Mouse (Mus musculus) embryonic facial prominence, embryonic 14.5 days (tissue): ENCODE data around the gene Meis2. TPM values are rescaled to one million over a fixed set of nuclear protein-coding genes. Genes with fewer than 3 reads are reported as not detected.

ENCODE experiments used
- ATAC-seq: fragments of 200-750 bp; cut with Nextera tagmentation; 2 replicates; pipeline ENCODE4 v1.8.0; 2017; ENCODE audit warnings: low read depth, moderate number of reproducible peaks, moderate TSS enrichment
- DNase-seq: peaks from one replicate; pipeline ENCODE4 v3.0.0-alpha.2; 2015; ENCODE audit warnings: low spot score
- H3K27ac ChIP-seq: fragments of 300-500 bp; sonication (generic); replicated peaks from 2 replicates; pipeline ENCODE4 v1.5.1; 2014; ENCODE audit warnings: low read depth, mild to moderate bottlenecking, low read length, moderate library complexity
- H3K27me3 ChIP-seq: fragments of 300-500 bp; sonication (generic); replicated peaks from 2 replicates; pipeline ENCODE4 v1.6.1; 2014; ENCODE audit warnings: low read length; ENCODE audit not compliant: control insufficient read depth, insufficient read depth
- H3K36me3 ChIP-seq: fragments of 300-500 bp; sonication (generic); 2 replicates; pipeline ENCODE4 v1.6.1; 2014; ENCODE audit warnings: low read length, mixed read lengths; ENCODE audit not compliant: control insufficient read depth, insufficient read depth
- H3K4me1 ChIP-seq: fragments of 300-500 bp; sonication (generic); 2 replicates; pipeline ENCODE4 v1.6.1; 2014; ENCODE audit warnings: antibody characterized with exemption, low read length; ENCODE audit not compliant: control insufficient read depth, insufficient read depth
- H3K4me2 ChIP-seq: fragments of 300-500 bp; sonication (generic); 2 replicates; pipeline ENCODE4 v1.6.1; 2014; ENCODE audit warnings: low read depth, mild to moderate bottlenecking, low read length, moderate library complexity, mixed read lengths
- H3K4me3 ChIP-seq: fragments of 300-500 bp; sonication (generic); 2 replicates; pipeline ENCODE4 v1.5.1; 2014; ENCODE audit warnings: low read depth, mild to moderate bottlenecking, low read length
- H3K9ac ChIP-seq: fragments of 300-500 bp; sonication (generic); 2 replicates; pipeline ENCODE4 v1.6.1; 2014; ENCODE audit warnings: low read depth, mild to moderate bottlenecking, low read length, moderate library complexity, mixed read lengths
- H3K9me3 ChIP-seq: fragments of 300-500 bp; sonication (generic); 2 replicates; pipeline ENCODE4 v1.6.1; 2016; ENCODE audit warnings: low read length; ENCODE audit not compliant: control insufficient read depth
- WGBS: fragments of 180-500 bp; shearing (Covaris S2); extraction: QIAGEN DNeasy Blood & Tissue Kit; methylation state at CpG from one replicate; pipeline ENCODE4 v1.1.7; 2014; 5-methylcytosine and 5-hydroxymethylcytosine counted together
- polyA plus RNA-seq: library from polyadenylated mRNA; unstranded; fragments of >200 nt; fragmentation: Nextera tagmentation; extraction: Ambion mirVana; gene quantifications from 2 replicates; pipeline ENCODE4 v1.2.1, GENCODE M21; 2014

The Meis2 gene
- polyA plus RNA-seq, 1 experiment from 2014 or later, result 30.4 TPM

- Histone ChIP-seq H3K9ac (0 out of 2 replicates have a peak overlapping the region, but pooled peaks have one; percentile 30), H3K36me3 (peaks cover 6% of the 10 kb centered on the region; the same call in 1 of the 2 replicates), H3K4me2 (peak overlapping the region; percentile 52), H3K27ac (peak overlapping the region; percentile 16), H3K9me3 (no peaks in the 10 kb centered on the region), H3K4me1 (peaks cover 17% of the 10 kb centered on the region), H3K27me3 (peaks cover 55% of the 10 kb centered on the region), H3K4me3 (peak overlapping the region; percentile 8)
- ATAC-seq (no peak), DNase-seq (no peak)
- 7% methylated on average over 15 of the region's 15 CpGs for WGBS
These were observed 205.5 kb downstream of the Meis2 start for GRCm38 (mm10) chr2:115860141-115860480.

DNA sequence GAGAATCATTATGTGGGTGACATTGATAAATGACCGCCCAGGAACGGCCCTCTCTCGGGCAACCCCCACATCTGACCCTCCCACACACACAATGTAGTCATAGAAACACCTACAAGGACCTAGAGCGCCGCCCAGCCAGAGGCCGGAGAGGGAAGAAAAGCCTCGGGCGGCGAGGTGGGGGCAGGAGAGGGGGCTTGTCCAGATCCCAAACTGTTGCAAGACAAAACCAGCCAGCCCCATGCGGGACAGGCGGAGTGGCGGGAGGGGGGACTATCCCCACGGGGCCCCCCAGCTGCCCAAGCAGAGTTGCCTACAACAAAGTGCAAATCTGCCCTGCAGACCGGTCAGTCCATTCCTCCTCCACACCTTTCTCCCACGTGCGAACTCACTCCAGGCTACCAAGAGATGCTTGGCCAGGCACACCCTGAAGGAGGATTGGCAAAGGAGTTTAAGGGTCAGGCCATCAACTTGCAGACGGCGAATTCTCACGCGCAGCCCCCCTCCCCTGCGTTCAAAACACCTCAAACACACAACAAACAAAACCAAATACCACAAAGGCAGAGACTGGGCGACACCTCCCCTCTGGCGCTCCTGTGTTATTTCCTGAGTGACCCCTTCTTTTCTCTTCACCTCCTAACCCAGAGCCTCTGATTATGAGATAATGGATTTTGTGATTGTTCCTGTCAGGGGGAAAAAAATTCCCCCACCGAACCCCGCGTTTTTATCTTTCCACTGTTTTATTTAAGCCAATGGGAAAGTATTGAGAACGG, 206.1 kb downstream of the Meis2 start:
- Histone ChIP-seq H3K36me3 (peaks cover 6% of the 10 kb centered on the region; the same call in 1 of the 2 replicates), H3K27ac (no peak overlapping the region; the same call in 1 of the 2 replicates), H3K4me2 (peak overlapping the region; percentile 52), H3K4me3 (peak overlapping the region; percentile 8), H3K9me3 (no peaks in the 10 kb centered on the region), H3K9ac (peak overlapping the region; percentile 30; the same call in 1 of the 2 replicates), H3K27me3 (peaks cover 61% of the 10 kb centered on the region), H3K4me1 (peaks cover 21% of the 10 kb centered on the region)
- DNase-seq, result no peak
- 3% methylated on average over 27 of the region's 27 CpGs for WGBS
- ATAC-seq, result peak; percentile 14; the same call in 1 of the 2 replicates

GRCm38 (mm10) chr2:115858927-115859326, 206.7 kb downstream of the Meis2 start:
- Histone ChIP-seq H3K9me3 (no peaks in the 10 kb centered on the region), H3K4me3 (peak overlapping the region; percentile 8; the same call in 1 of the 2 replicates), H3K4me2 (peak overlapping the region; percentile 52), H3K9ac (no peak overlapping the region), H3K36me3 (peaks cover 2% of the 10 kb centered on the region; the same call in 1 of the 2 replicates), H3K27ac (no peak overlapping the region; the same call in 1 of the 2 replicates), H3K4me1 (peaks cover 21% of the 10 kb centered on the region), H3K27me3 (peaks cover 67% of the 10 kb centered on the region)
- DNase-seq, result no peak
- ATAC-seq, result no peak
- 5% methylated on average over 10 of the region's 10 CpGs for WGBS

DNA sequence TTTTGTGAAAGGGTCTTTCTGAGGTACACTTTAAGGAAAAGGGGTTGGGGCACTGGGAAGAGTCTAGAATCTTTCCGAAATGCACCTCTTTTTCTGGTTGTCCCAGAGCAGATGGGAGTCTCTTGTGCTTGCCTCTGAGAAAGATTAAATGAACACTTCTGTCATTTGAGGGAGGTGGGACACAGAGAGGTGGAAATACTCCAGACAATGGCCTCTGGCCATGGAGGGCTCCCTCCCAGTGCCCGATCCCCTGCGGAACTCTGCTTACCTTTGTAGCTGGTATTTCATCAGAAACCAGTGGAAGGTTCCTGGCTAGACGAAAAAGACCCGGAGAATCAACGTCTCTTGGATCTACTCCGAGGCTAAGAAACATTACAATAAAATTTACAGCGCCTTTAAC, 207.4 kb downstream of the Meis2 start:
- DNase-seq (no peak), ATAC-seq (no peak)
- Histone ChIP-seq H3K36me3 (no peaks in the 10 kb centered on the region), H3K4me2 (peak overlapping the region; percentile 52; the same call in 1 of the 2 replicates), H3K27ac (0 out of 2 replicates have a peak overlapping the region, but pooled peaks have one; percentile 39), H3K9me3 (no peaks in the 10 kb centered on the region), H3K4me1 (peaks cover 21% of the 10 kb centered on the region), H3K4me3 (no peak overlapping the region), H3K27me3 (peaks cover 69% of the 10 kb centered on the region), H3K9ac (no peak overlapping the region)
- 14% methylated on average over 8 of the region's 8 CpGs for WGBS

GRCm38 (mm10) chr2:115857123-115858080, 208.2 kb downstream of the Meis2 start:
- DNase-seq (no peak), ATAC-seq (no peak; the same call in 1 of the 2 replicates)
- Histone ChIP-seq H3K36me3 (no peaks in the 10 kb centered on the region), H3K27me3 (peaks cover 78% of the 10 kb centered on the region), H3K4me1 (peaks cover 27% of the 10 kb centered on the region), H3K4me2 (peak overlapping the region; percentile 56), H3K9ac (peak overlapping the region; percentile 20; the same call in 1 of the 2 replicates), H3K9me3 (no peaks in the 10 kb centered on the region), H3K27ac (0 out of 2 replicates have a peak overlapping the region, but pooled peaks have one; percentile 39), H3K4me3 (no peak overlapping the region)
- 15% methylated on average over 11 of the region's 11 CpGs for WGBS

DNA sequence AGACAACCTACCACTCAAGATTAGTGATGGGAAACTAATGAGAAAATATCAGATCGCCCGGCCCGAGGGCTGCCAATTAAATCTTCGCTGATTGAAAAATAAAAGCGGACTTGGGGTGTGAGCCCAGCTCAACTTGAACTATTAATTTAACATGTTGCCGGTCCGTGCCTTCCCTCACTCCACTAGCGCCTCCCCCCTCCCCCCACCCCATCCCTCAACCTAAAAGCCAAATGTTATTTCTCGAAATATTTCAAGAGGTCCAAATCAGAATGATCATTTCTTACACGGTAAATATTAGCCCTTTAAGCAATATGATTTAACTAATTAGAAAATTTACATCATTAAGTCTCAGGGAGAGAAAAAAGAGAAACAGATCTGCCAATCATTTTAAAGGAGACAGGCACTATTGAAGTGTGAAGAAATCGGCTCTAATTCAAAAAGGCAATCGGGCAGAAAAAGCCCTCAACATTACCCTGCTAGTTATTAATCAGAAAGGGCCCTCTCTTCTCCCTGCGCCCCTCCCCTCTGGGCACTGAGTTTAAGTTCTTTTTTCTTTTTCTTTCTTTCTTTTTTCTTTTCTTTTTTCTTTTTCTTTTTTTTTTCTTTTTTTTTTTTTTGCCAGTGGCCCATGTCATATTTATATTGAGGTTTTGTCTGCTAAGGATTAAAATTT, 209.1 kb downstream of the Meis2 start:
- WGBS, result 4% methylated on average over 13 of the region's 13 CpGs
- Histone ChIP-seq H3K36me3 (no peaks in the 10 kb centered on the region), H3K4me1 (peaks cover 28% of the 10 kb centered on the region), H3K9ac (peak overlapping the region; percentile 34; the same call in 1 of the 2 replicates), H3K4me3 (peak overlapping the region; percentile 28), H3K4me2 (peak overlapping the region; percentile 56), H3K27me3 (peaks cover 78% of the 10 kb centered on the region), H3K9me3 (no peaks in the 10 kb centered on the region), H3K27ac (no peak overlapping the region)
- ATAC-seq (no peak), DNase-seq (no peak)

GRCm38 (mm10) chr2:115855511-115856400, 209.9 kb downstream of the Meis2 start:
- peaks cover 25% of the 10 kb centered on the region for H3K4me1 ChIP-seq
- under 1% methylated on average over 33 of the region's 33 CpGs for WGBS
- no peak overlapping the region for H3K27ac ChIP-seq

More at GRCm38 (mm10) chr2:115855511-115856400, 209.9 kb downstream of the Meis2 start:
- H3K27me3 ChIP-seq, result peaks cover 80% of the 10 kb centered on the region
- H3K9ac ChIP-seq, result peak overlapping the region; percentile 34; the same call in 1 of the 2 replicates
- DNase-seq (peak; percentile 96), ATAC-seq (peak; percentile 79)
- H3K4me2 ChIP-seq, result peak overlapping the region; percentile 56
- no peaks in the 10 kb centered on the region for H3K9me3 ChIP-seq
- no peaks in the 10 kb centered on the region for H3K36me3 ChIP-seq
- H3K4me3 ChIP-seq, result peak overlapping the region; percentile 28
